Mouse (Mus musculus) stomach, embryonic 16.5 days (tissue): ENCODE results near the gene Mfsd12. TPM values are rescaled to one million over a fixed set of nuclear protein-coding genes. Genes with fewer than 3 reads are reported as not detected.

Source experiments
- ATAC-seq: fragments of 200-750 bp; cut with Nextera tagmentation; 2 replicates; pipeline ENCODE4 v1.8.0; 2017; ENCODE audit warnings: moderate number of reproducible peaks, moderate TSS enrichment; ENCODE audit not compliant: insufficient read depth, low FRiP score
- H3K27ac ChIP-seq: fragments of 300-500 bp; sonication (generic); 2 replicates; pipeline ENCODE4 v1.5.1; 2014; ENCODE audit warnings: low read length
- H3K27me3 ChIP-seq: fragments of 300-500 bp; sonication (generic); 2 replicates; pipeline ENCODE4 v1.6.1; 2014; ENCODE audit warnings: low read length, control low read depth, mixed read lengths; ENCODE audit not compliant: control insufficient read depth, insufficient read depth
- H3K36me3 ChIP-seq: fragments of 300-500 bp; sonication (generic); 2 replicates; pipeline ENCODE4 v1.6.1; 2014; ENCODE audit warnings: low read length; ENCODE audit not compliant: control insufficient read depth, insufficient read depth
- H3K4me1 ChIP-seq: fragments of 300-500 bp; sonication (generic); 2 replicates; pipeline ENCODE4 v1.6.1; 2014; ENCODE audit warnings: low read length, control low read depth, mixed read lengths; ENCODE audit not compliant: control insufficient read depth, insufficient read depth
- H3K4me2 ChIP-seq: fragments of 300-500 bp; sonication (generic); 2 replicates; pipeline ENCODE4 v1.6.1; 2014; ENCODE audit warnings: low read depth, low read length, mixed read lengths
- H3K4me3 ChIP-seq: fragments of 300-500 bp; sonication (generic); replicated peaks from 2 replicates; pipeline ENCODE4 v1.5.1; 2014; ENCODE audit warnings: mild to moderate bottlenecking, low read length
- H3K9ac ChIP-seq: fragments of 300-500 bp; sonication (generic); 2 replicates; pipeline ENCODE4 v1.6.1; 2014; ENCODE audit warnings: low read length
- H3K9me3 ChIP-seq: fragments of 300-500 bp; sonication (generic); replicated peaks from 2 replicates; pipeline ENCODE4 v1.6.1; 2016; ENCODE audit warnings: low read length, control low read depth; ENCODE audit not compliant: control insufficient read depth
- WGBS: fragments of 180-500 bp; shearing (Covaris S2); extraction: QIAGEN DNeasy Blood & Tissue Kit; methylation state at CpG from one replicate; pipeline ENCODE4 v1.1.7; 2014; 5-methylcytosine and 5-hydroxymethylcytosine counted together
- polyA plus RNA-seq: library from polyadenylated mRNA; unstranded; fragments of >200 nt; fragmentation: Nextera tagmentation; extraction: Ambion mirVana; gene quantifications from 2 replicates; pipeline ENCODE4 v1.2.1, GENCODE M21; 2015

Mfsd12 gene
- polyA plus RNA-seq, 1 experiment from 2014 or later: 8.6 TPM

GRCm38 (mm10) chr10:81335393-81336340 is 21.6 kb upstream of the Mfsd12 start:
- Histone ChIP-seq H3K4me2 (peak overlapping the region; percentile 20), H3K4me3 (no peak overlapping the region)
- ATAC-seq: peak; percentile 75

GRCm38 (mm10) chr10:81336558-81336957 is 20.7 kb upstream of the Mfsd12 start:
- H3K27me3 ChIP-seq: no peaks in the 10 kb centered on the region
- H3K4me2 ChIP-seq: no peak overlapping the region
- no peak for ATAC-seq
- peaks cover 31% of the 10 kb centered on the region for H3K4me1 ChIP-seq
- H3K4me3 ChIP-seq: no peak overlapping the region
- H3K36me3 ChIP-seq: no peaks in the 10 kb centered on the region
- no peaks in the 10 kb centered on the region for H3K9me3 ChIP-seq
- WGBS: 85% methylated on average over 4 of the region's 4 CpGs
- peak overlapping the region; percentile 51; the same call in 1 of the 2 replicates for H3K9ac ChIP-seq
- peak overlapping the region; percentile 94 for H3K27ac ChIP-seq

More at GRCm38 (mm10) chr10:81335393-81336340, 21.6 kb upstream of the Mfsd12 start:
- Histone ChIP-seq H3K9ac (peak overlapping the region; percentile 56; the same call in 1 of the 2 replicates), H3K9me3 (no peaks in the 10 kb centered on the region), H3K27ac (peak overlapping the region; percentile 94), H3K27me3 (no peaks in the 10 kb centered on the region), H3K36me3 (no peaks in the 10 kb centered on the region), H3K4me1 (peaks cover 30% of the 10 kb centered on the region)
- WGBS: 41% methylated on average over 17 of the region's 19 CpGs

GRCm38 (mm10) chr10:81340551-81341332 is 16.5 kb upstream of the Mfsd12 start:
- no peak overlapping the region for H3K9ac ChIP-seq
- peaks cover 19% of the 10 kb centered on the region; the same call in 1 of the 2 replicates for H3K4me1 ChIP-seq
- no peak overlapping the region for H3K27ac ChIP-seq
- WGBS: 46% methylated on average over 17 of the region's 17 CpGs
- H3K36me3 ChIP-seq: no peaks in the 10 kb centered on the region
- no peaks in the 10 kb centered on the region for H3K9me3 ChIP-seq
- no peak overlapping the region for H3K4me3 ChIP-seq
- H3K27me3 ChIP-seq: peaks cover 20% of the 10 kb centered on the region
- H3K4me2 ChIP-seq: no peak overlapping the region
- ATAC-seq: no peak

DNA sequence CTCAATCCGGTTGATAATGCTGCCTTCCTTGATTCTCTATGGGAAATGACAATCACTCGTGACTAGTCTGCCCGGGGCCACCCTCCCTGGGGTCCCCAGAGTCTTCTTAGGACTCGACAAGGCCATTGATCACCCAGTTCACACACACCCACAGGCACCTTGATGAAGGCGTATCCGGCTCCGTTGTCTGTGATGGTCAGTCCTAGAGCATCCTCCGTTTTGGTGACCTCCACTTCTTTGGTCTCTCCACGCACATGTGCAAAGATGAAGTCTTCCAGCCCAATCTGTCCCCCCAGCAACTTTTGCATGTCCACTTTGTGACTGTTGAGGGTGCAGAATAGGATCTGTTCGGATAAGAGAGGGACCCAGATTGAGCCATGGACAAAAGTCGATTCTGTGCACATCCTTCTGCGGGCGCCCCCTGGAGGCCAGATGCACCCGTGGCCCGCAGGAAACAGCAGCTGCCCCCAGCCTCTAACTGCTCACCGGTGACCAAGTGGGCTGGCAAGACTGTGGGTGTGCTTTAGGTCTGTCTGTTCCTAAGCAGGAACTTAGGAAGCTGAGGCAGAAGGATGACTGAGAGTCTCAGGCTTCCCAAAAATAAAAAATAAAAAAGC is 15.8 kb upstream of the Mfsd12 start:
- Histone ChIP-seq H3K27ac (no peak overlapping the region), H3K4me1 (peaks cover 16% of the 10 kb centered on the region), H3K4me3 (no peak overlapping the region), H3K4me2 (no peak overlapping the region), H3K9ac (no peak overlapping the region), H3K36me3 (no peaks in the 10 kb centered on the region), H3K27me3 (peaks cover 20% of the 10 kb centered on the region), H3K9me3 (no peaks in the 10 kb centered on the region)
- WGBS: 36% methylated on average over 16 of the region's 16 CpGs
- no peak for ATAC-seq

- no peaks in the 10 kb centered on the region for H3K9me3 ChIP-seq
- peak within 1 kb of the TSS; percentile 78 for H3K9ac ChIP-seq
- H3K27ac ChIP-seq: no peak within 1 kb of the TSS
- WGBS: 3% methylated on average over 65 of the region's 67 CpGs
- ATAC-seq: no peak
- H3K4me3 ChIP-seq: peak within 1 kb of the TSS; percentile 51
- peaks cover 7% of the 10 kb centered on the region; the same call in 1 of the 2 replicates for H3K36me3 ChIP-seq
- peaks cover 20% of the 10 kb centered on the region for H3K27me3 ChIP-seq
- peak within 1 kb of the TSS; percentile 83 for H3K4me2 ChIP-seq
- H3K4me1 ChIP-seq: peaks cover 24% of the 10 kb centered on the region
Measured at GRCm38 (mm10) chr10:81342686-81343505, 14.4 kb upstream of the Mfsd12 start, which contains the start of gene Gipc3. TSS of gene Gipc3 (minus strand) at chr10:81343266.

- Histone ChIP-seq H3K4me3 (no peak overlapping the region), H3K4me2 (no peak overlapping the region), H3K27ac (no peak overlapping the region), H3K9me3 (no peaks in the 10 kb centered on the region), H3K4me1 (peaks cover 35% of the 10 kb centered on the region), H3K36me3 (peaks cover 12% of the 10 kb centered on the region; the same call in 1 of the 2 replicates), H3K9ac (no peak overlapping the region), H3K27me3 (peaks cover 20% of the 10 kb centered on the region)
- 44% methylated on average over 8 of the region's 8 CpGs for WGBS
- no peak for ATAC-seq
Measured at GRCm38 (mm10) chr10:81344421-81345161, 12.7 kb upstream of the Mfsd12 start.

GRCm38 (mm10) chr10:81345162-81345534 is 12.1 kb upstream of the Mfsd12 start:
- no peaks in the 10 kb centered on the region for H3K9me3 ChIP-seq
- peaks cover 12% of the 10 kb centered on the region; the same call in 1 of the 2 replicates for H3K36me3 ChIP-seq
- no peak for ATAC-seq
- no peak overlapping the region for H3K4me2 ChIP-seq
- no peak overlapping the region for H3K27ac ChIP-seq
- H3K4me3 ChIP-seq: no peak overlapping the region
- WGBS: 88% methylated on average over 4 of the region's 4 CpGs
- H3K4me1 ChIP-seq: peaks cover 37% of the 10 kb centered on the region
- H3K27me3 ChIP-seq: peaks cover 20% of the 10 kb centered on the region
- no peak overlapping the region for H3K9ac ChIP-seq
